Mouse (Mus musculus) cerebellum, adult 2 months (tissue): ENCODE measurements around the gene Romo1.

ENCODE experiments used
- CTCF ChIP-seq: fragments of 200-500 bp; IDR thresholded peaks from 2 replicates; pipeline ENCODE4 v1.5.1; 2011; ENCODE audit warnings: low read depth, mild to moderate bottlenecking, control low read depth, low read length, moderate library complexity, borderline replicate concordance; ENCODE audit not compliant: insufficient read depth
- POLR2A ChIP-seq: fragments of 200-500 bp; IDR thresholded peaks from 2 replicates; pipeline ENCODE4 v1.6.1; 2011; ENCODE audit warnings: low read length, control low read depth, borderline replicate concordance; ENCODE audit not compliant: insufficient read depth

GRCm38 (mm10) chr2:156192068-156192467, 48.2 kb downstream of the Romo1 start:
- TF ChIP-seq CTCF: no peak
- TF ChIP-seq POLR2A: no peak
